Mouse (Mus musculus) left cerebral cortex, adult 11 months (tissue): ENCODE measurements at regions not wholly inside any gene's neighbourhood (a gene's known extent, or its start where the extent isn't known, plus 50 kb on each side); places are given as distances from the start of the nearest gene placed in this dataset.

Experiments
- DNase-seq: peaks from one replicate; pipeline ENCODE4 v3.0.0; 2022; ENCODE audit warnings: low spot score

DNA sequence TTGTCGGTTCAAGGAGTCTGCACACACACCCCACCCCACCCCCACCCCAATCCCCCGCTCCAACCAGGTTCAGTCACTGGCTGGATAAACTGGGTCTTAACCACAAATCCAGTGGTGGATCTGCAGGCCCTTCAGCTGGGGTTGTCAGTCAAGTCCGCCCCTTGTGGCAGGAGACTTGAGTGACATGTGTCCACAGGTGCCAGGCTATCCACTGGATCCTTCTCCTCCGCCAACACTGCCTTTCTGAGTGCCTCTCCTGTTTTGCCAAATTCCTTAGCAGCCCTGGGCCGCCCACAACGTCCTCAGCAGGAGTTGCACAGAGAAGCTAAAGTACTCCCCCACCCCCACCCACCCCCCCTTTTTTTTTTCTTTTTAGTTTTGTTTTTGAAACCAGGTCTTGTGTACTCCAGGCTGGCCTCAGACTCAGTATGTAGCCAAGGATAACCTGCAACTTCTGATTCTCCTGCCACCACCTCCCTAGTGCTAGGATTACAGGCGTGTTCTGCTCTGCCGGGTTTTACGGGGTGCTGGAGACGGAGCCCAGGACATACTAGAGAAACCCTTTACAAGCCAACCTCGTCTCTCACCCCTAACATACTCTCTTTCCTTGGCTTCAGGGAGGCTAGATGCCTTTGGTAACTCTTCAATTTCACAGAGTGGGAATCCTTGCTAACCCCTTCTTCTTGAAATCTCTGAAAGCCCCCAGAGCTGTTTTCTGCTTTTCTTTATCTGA, 57.2 kb upstream of the Zfp280d start:
- DNase-seq = no peak

DNA sequence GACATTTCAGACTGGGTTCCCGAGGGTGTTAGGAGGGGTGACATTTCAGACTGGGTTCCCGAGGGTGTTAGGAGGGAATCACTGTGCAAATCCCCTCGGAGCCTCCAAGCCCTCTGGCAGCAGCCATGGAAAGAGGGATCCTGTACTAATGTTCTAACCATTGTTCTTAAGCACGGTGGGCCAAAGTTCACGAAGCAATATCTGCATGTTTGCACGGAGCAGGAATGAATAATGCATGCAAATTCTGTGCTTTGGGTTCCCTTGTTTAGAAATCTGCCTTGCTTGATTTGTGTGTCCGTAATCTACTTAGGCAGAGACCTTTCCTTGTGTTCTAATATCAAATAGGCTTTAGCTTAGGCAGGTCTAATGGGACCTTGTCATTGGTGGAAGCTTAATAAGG, 55.9 kb upstream of the Zfp280d start:
- DNase-seq = no peak

DNA sequence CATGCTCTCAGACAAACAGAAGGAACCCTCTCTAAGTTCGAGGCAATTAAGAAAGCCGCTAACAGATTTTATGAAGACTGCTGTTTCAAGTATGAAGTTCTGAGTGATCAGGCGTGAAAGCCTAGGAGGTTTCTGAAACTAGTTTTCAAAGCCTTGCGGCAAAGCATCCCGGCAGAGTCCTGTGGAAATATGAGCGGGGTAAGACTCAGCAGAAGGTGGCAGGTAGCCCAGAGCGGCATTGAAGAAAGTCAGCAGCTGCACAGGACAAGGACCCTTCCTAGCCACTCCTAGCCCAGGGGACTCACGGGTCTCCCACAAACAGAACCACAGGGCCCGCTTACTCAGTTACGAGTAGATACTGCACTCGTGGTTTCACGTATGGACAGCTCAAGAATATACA, 54.8 kb upstream of the Zfp280d start:
- DNase-seq = no peak

DNA sequence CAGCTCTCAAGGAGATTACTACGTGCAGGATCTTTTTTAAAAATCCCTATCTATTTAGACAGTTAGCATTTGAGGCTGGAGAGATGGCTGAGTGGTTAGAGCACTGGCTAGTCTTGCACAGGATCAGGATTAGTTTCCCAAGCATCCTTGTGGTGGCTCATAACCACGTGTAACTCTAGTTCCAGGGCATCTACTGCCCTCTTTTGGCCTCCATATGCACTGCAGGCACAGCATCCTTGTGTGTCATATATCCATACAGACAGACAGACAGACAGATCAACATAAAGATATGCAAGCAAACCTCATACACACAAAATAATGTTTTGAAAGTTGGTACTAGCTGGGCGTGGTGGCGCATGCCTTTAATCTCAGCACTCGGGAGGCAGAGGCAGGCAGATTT, 53.3 kb upstream of the Zfp280d start:
- no peak for DNase-seq
